Mouse (Mus musculus) stomach, postnatal 0 days (tissue): ENCODE measurements at regions not wholly inside any gene's neighbourhood (a gene's known extent, or its start where the extent isn't known, plus 50 kb on each side); places are given as distances from the start of the nearest gene placed in this dataset.

ENCODE experiments used
- CTCF ChIP-seq: IDR thresholded peaks from 2 replicates; pipeline ENCODE4 v1.5.1; 2016; ENCODE audit warnings: antibody characterized with exemption, low read depth, mild to moderate bottlenecking, moderate library complexity
- EP300 ChIP-seq: optimal IDR thresholded peaks from 2 replicates; pipeline ENCODE3; 2016; ENCODE audit warnings: antibody characterized with exemption

- TF ChIP-seq CTCF (no peak), EP300 (no peak)
These were observed 73.2 kb upstream of the Nkx2-2 start for GRCm38 (mm10) chr2:147267257-147267656.
